Mouse (Mus musculus) layer of hippocampus, postnatal 10 days (tissue): Measurements from ENCODE around the gene Acvr1b. TPM values are rescaled to one million over a fixed set of nuclear protein-coding genes. Genes with fewer than 3 reads are reported as not detected.

Source experiments
- DNase-seq, 2 experiments: peaks; one replicate each; pipeline ENCODE4 v3.0.0; 2021; ENCODE audit warnings: low spot score in 2 of 2
- total RNA-seq, 2 experiments: library from RNA; stranded (reverse); gene quantifications; 2 replicates each; pipeline ENCODE4 v1.2.3; 2021

Gene Acvr1b
- total RNA-seq, 2 experiments from 2014 or later = 78.9 to 79.2 TPM

DNA sequence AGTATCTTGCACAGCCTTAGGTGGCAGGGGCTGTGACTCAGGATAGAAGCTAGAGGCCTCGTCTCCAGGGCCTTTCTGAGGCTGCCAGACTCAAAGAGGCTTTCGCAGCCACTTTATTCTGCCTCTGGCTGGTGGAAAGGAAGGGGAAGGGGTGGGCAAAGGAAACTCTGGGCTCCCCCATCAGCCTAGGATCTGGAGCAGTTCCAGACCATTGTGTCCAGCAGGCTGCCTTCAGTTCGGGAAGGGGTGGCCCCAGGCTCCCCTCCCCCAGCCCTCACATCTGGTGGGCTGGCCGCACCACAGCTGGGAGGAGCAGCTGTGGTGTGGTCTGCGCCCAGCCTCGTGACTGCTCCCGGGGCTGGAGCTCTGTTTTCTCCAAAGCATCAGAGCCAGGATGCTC lies 54.1 kb downstream of the Acvr1b start:
- no peak for DNase-seq

- DNase-seq = no peak
These were observed 55.2 kb downstream of the Acvr1b start for GRCm38 (mm10) chr15:101228866-101229590.

GRCm38 (mm10) chr15:101230503-101230902 lies 56.6 kb downstream of the Acvr1b start:
- DNase-seq = no peak

DNA sequence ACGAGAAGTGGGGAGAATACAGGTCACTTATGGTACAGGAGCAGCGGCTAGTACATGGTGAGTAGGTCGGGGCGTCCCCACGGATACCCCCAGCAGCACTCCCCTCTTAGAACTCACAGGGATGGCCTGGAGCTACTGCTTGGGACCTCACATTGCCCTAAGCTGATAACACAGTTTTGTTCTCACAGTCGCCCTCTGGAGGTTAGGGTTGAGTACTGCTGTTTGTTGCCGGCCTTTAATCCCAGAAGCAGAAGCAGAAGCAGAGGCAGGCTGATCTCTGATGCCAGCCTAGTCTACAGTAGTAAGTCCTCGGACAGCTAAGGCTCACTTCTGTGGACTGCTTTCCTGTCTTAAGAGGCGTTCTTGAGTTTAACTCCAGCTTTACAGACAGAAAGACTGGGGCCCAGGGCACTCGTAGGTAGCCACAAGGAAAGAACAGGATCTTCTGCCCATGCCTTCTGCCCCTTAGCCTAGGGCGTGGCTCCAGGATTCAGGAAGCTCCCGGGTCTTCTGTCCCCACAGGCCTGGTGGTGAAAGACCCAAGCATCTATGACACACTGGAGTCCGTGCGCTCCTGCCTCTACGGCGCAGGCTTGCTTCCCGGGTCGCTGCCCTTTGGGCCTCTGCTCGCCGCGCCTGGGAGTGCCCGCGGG lies 57.3 kb downstream of the Acvr1b start:
- DNase-seq = no peak

GRCm38 (mm10) chr15:101231648-101232180 lies 57.8 kb downstream of the Acvr1b start:
- DNase-seq = no peak

- no peak for DNase-seq
These were observed 58.7 kb downstream of the Acvr1b start for GRCm38 (mm10) chr15:101232607-101233006.

GRCm38 (mm10) chr15:101233183-101233582 lies 59.3 kb downstream of the Acvr1b start:
- DNase-seq = no peak

DNA sequence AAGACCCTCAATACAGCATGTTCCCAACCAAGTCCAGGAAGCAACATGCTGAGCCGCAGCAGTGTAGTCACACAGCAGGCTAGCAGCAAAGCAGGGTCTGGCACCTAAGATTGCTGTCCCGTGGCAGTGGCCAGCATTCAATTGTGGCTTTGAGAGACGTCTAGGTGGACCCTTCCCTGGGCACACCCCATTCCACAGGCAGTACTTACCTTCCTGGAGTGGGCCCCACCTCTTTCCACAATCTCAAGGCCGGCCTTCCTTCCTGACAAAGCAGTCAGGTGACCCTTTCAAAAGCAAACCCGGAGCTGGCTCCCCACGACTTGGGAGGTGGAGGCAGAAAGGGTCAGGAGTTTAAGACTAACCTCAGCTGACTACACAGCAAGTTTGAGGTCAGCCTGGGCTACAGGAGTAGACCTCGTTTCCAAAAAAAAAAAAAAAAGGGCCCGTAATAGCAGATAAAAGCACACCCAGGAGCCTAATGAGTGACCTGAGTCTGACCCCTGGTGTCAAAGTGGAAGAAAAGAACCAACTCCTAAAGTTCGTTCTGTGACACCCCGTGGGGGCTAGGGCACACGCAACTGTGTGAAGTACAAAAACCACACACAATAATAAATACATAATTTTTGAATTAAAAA lies 59.9 kb downstream of the Acvr1b start:
- no peak for DNase-seq

DNA sequence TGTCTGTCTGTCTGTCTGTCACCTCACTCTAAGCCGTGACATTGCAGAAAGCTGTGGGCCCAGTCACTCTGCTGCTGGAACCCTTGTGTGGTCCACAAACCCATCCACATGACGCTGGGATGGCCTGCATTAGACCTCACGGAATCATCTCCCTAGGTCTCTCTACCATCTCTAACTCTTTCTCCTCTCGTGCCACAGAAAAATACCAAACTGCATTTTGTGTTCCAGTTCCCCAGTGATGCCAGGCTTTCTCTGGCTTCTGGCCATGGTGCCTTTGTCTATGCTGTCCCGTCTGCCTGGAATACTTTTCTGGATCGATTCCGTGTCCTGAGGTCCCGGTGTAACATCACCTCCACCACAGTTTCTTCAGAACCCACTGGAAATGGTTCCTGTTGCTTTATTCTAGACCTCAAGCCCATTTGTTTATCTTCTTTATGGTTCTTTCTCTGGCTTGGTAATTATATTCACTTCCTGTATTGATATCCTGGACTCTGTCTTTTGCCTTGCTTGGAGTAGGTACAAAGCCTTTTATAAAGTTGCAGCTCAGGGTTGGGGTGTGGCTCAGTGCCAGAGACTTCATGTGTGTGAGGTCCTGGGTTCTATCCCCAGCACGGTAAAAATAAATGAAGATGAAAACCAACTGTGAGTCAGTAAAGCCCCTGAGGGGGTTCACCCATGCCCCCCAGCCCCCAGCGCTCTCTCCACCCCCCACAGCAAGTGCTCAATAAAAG lies 60.9 kb downstream of the Acvr1b start:
- no peak for DNase-seq

GRCm38 (mm10) chr15:101235342-101235698 lies 61.5 kb downstream of the Acvr1b start:
- no peak for DNase-seq

DNA sequence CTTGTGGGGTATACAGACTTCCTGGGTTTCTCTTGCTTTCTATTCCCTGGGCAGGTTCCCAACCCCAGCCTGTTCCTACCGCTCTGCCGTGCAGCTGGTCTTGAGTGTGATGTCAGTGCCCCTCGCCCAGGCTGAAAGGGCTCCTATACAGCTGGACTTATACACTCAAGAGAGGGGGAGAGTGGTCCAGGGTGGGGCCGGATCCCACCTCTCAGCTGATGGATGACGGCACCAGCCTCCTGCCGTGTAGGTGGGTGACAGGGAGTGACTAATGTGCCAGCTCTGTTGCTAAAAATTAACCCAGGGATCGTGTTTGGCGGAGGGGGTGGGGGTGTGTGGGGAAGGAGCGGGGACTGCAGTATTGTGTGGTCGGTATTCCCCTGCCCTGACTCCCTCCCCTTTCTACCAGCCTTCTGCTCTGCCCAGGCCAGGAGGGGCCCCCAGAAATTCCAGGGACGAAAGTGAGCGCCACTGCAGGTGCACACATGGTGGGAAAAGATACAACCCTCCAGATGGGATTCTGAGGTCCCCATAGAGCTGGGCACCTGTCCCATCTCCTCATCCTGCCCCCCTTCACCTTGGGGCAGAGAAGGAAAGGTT lies 62.0 kb downstream of the Acvr1b start:
- DNase-seq = no peak

DNA sequence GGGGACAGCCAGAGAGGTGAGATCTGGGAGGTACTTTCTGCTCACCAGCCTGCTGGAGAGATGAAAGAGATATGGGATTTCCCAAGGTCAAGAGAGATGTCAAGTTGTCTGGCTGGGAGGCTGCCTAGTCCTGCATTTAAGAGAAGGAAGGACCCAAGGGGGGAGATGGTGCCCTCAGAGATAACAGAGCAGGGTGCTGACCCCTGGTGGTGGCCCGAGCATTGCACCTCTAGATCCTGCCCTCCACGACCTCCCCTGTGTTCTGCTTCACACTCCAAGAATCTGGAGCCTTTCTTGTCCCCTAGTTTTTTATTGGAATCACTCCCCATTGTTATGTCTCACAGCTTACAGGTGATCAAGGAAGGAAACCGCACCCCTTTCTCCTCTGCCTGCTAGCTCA lies 63.0 kb downstream of the Acvr1b start:
- DNase-seq = peak; percentile 67 to 71

DNA sequence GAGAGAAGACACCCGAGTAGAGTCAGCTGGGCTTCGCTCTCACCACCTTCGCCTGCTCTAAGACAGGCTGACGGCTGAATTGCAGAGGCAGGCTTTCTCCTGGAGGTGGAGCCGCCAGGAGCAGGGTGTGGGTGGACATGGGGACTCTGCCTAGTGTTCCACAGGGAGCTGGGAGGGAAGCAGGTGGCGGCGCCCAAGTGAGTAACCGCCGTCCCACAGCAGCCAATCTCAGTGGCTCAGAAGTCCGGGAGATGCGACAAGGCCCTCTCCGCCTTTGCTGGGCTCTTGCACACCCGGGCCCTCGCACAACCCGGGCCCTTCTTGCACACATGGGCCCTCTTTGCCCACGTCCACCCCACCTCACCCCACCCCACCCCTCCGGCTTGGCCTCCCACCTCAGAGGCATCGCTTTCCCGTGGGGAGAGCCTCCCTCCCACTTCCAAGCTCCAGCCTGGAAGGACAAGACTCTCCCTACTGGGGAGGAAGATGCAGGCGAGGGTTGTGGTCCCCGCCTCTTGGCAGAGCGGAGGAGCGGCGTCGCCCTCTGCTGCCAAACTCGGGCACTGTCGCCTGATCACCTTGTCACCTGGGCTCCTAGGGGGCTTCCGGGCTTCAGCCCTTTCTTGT lies 65.1 kb downstream of the Acvr1b start:
- peak in 1 of 2 experiments; percentile 68 for DNase-seq

DNA sequence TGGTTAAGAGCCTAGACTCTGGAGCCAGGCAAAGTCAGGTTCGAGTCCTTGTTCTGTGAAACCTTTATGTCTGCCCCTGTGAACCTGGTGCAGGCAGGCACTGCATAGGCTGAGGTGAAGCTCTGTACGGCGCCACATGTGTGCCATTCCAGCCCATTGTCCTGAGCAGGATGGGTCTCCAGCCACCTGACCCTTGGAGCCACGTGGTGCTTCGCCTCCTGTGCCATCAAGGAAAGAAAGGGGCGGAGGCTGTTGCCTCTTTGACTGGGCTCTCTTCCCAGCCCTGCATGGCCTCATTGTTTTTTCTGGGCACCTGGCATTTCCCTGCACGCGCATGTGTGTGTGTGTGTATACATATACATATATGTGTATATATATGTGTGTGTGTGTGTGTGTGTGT lies 66.0 kb downstream of the Acvr1b start:
- no peak for DNase-seq

DNA sequence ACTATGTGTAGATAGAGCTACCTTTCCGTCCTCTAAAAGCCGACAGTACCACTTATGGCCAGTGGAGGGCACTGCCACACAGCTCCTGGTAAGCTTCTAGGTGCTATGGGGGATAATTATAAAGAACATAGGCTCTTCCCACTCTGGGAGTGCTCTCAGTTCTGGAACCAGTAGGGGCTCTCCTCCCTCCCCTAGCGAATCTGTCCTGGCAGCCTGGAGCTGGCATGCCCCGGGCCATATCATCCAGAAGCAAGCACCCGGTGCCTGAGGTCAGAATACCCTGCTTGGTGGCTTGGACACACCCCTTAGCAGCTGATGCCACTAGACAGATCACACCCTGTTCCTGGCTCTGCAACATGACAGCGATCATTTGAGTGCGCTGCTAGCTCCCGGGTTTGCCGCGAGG lies 66.9 kb downstream of the Acvr1b start:
- DNase-seq = peak; percentile 90 to 92

GRCm38 (mm10) chr15:101241236-101241635 lies 67.4 kb downstream of the Acvr1b start:
- DNase-seq = no peak

GRCm38 (mm10) chr15:101241853-101242252 lies 68.0 kb downstream of the Acvr1b start:
- DNase-seq = no peak

DNA sequence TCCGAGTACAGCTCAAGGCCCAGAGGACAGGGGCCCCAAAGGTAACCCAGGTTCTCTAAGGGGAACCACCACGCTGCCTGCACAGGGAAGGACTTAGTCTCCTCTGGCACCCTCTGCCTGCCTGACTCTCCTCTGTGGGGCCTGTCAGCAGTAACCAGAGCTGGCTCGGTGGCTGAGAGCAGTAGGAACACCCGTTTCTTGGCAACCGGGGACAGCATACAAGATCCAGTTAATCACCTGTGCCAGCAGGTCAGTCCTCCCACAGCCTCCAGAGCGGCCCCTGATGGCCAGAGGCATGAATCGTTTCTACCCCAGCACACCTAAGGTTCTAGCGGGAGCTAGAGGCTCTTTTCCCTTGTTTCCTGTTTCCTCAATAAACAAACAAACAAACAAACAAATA lies 68.8 kb downstream of the Acvr1b start:
- DNase-seq = no peak

GRCm38 (mm10) chr15:101244012-101244411 lies 70.1 kb downstream of the Acvr1b start:
- no peak for DNase-seq
